Mouse (Mus musculus) ovary, postnatal 14 days (tissue): ENCODE measurements around the gene Tmem91.

Source experiments
- DNase-seq: peaks from one replicate; pipeline ENCODE4 v3.0.0; 2022; ENCODE audit warnings: low spot score

Gene Tmem91

DNA sequence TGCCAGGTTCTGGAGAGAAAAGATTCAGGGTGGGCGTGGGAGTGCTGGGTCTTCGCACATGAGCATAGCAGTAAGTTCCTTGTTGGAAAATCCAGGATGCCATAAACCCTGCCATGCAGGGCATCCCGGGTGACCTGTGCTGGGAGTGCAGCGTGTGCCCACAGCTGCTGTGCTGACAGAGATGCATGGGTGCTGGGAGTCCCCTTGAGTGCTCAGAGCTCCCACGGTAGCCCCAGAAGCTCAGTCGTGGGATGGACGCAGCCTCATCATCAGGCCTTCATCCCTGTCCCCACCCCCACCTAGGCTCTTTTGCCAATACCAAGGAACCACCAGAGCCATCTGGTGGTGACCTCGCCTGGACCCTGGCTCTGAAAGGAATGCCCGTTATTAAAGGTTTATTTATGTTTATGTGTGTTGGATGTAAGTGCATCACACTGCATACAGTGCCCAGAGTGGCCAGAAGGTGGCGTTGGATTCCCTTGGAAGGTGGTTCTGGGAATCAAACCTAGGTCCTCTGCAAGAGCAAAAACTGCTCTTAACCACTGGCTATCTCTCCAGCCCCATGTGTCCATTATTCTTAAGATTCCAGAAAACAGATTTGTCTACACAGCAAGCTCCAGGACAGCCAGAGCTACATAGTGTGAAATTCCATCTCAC is 49.2 kb downstream of the Tmem91 start:
- no peak for DNase-seq

DNA sequence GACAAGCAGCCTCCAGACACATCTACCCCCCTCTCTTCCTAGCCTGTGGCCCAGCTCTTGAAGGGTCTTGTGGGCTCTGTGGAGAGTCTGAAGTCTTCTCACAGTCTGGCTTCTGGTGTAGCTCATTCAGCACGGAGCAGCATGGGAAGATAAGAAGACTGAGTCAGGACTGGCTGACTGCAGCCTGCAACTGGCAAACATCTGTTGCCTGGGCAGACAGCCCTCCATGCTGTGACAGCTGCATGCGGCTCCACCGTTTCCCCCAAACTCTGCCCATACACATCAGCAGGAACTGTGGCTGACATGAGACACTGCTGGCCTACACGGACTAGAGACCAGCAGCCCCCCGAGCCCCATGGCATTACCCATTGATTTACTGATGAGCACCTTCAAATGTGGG is 50.1 kb downstream of the Tmem91 start:
- no peak for DNase-seq

DNA sequence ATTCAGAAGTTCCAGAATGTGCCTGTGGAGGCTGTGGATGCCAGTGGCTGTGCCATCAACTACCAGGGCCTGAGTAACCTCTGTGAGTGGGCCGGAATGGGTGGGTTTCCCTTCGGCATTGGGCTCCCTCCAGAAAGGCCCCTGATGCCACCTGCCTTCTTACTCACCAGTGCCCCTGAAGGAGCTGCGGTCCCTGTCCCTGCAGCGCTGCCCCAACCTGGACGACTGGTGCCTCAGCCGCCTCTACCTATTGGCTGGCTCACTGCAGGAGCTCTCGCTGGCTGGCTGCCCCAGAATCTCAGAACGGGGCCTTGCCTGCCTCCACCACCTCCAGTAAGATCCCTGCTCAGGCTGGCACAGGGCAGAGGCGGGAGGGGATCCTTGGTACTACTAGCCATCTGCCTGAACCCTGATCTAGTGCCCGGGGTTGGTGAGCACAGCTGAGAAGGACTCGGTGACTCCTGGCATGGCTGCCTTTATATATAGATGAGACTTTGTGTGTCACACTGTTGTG is 51.1 kb downstream of the Tmem91 start:
- DNase-seq, result no peak

DNA sequence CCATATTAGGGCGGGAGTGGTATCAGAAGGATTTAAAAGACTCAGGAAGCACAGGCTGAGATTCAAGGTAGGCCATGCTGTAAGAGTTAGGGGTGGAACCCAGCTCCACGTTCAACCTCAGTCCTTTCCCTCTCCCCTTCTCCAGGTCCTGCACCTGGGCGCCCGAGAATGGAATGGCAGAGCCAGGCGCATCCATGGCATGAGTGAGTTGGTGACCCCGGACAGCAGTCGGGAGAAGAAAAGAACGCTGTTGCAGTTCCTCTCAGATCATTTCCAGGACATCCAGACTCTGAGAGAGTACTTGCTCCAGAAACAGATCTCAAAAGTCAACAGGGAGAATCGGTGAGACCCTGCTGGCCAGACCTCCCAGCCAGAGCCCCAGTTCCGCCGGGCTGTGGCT is 54.2 kb downstream of the Tmem91 start:
- no peak for DNase-seq

DNA sequence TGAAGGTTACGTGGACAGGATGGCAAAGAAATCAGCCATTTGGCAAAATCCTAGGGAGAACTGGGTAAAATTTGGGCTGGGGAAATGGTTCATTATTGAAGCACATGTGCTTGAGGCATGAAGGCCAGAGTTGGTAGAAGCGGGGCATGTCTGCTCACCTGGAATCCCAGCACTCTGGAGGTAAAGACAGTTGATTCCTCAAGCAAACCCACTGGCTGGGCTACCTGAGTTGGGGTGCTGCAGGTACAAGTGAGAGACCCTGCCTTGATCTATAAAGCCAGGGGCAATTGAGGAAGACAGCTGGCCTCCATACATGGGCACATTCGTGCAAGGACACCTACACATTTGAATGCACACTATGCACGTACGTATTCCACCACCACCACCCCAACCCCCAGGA is 54.9 kb downstream of the Tmem91 start:
- DNase-seq, result no peak

DNA sequence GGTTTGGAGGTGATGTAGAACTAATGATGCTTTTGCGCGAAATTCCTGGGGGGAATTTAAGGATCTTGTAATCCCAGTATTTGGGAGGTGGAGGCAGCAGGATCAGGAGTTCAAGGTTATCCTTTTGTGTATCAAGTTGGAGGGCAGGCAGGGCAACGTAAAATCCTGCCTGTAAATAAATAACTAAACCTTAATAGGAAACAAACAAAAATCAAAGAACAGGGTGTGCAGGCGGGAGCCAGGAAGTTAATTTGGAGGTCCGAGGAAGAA is 55.3 kb downstream of the Tmem91 start:
- DNase-seq, result no peak
